Mouse (Mus musculus) stomach, postnatal 0 days (tissue): ENCODE measurements around the gene Nod1.

Experiments used
- CTCF ChIP-seq: IDR thresholded peaks from 2 replicates; pipeline ENCODE4 v1.5.1; 2016; ENCODE audit warnings: antibody characterized with exemption, low read depth, mild to moderate bottlenecking, moderate library complexity
- EP300 ChIP-seq: optimal IDR thresholded peaks from 2 replicates; pipeline ENCODE3; 2016; ENCODE audit warnings: antibody characterized with exemption

GRCm38 (mm10) chr6:54936496-54936895 lies 35.9 kb downstream of the Nod1 start:
- TF ChIP-seq CTCF (no peak), EP300 (no peak)
